Mouse (Mus musculus): ENCODE measurements around the gene Olfr777.
"Not testable (repeated sequence)": the region's sequence is repeated elsewhere in the genome, so short reads cannot be mapped to it uniquely, and the experiment has no call there.

Olfr777 gene

GRCm38 (mm10) chr10:129271081-129271535, at the start of gene Olfr777:
Gene Olfr777 (minus strand): TSS chr10:129271485.
- no peak for DNase-seq

- DNase-seq = no peak
Observed at GRCm38 (mm10) chr10:129317817-129318216, 46.5 kb upstream of the Olfr777 start, which contains the start of gene Olfr780. Gene Olfr780 (plus strand): TSS chr10:129318117.

- DNase-seq = not testable (repeated sequence)
Observed at GRCm38 (mm10) chr10:129313521-129313920, 42.2 kb upstream of the Olfr777 start.

GRCm38 (mm10) chr10:129312973-129313372, 41.7 kb upstream of the Olfr777 start:
- DNase-seq = not testable (repeated sequence)

- DNase-seq = no peak
Observed at GRCm38 (mm10) chr10:129258827-129259226, 12.5 kb downstream of the Olfr777 start, which contains the start of gene Olfr776. Gene Olfr776 (plus strand): TSS chr10:129259127.

- DNase-seq = no peak
Observed at GRCm38 (mm10) chr10:129248112-129248511, 23.2 kb downstream of the Olfr777 start, which contains the start of gene Olfr775. Gene Olfr775 (plus strand): TSS chr10:129248412.

- no peak for DNase-seq
Observed at GRCm38 (mm10) chr10:129235904-129236303, 35.4 kb downstream of the Olfr777 start, which contains the start of gene Olfr774. Gene Olfr774 (plus strand): TSS chr10:129236204.

GRCm38 (mm10) chr10:129230737-129231136, 40.5 kb downstream of the Olfr777 start:
- DNase-seq = no peak

Measured in kidney, adult 18-20 months (tissue).